Mouse (Mus musculus) kidney, postnatal 4 days (tissue): ENCODE data around the gene Pdcl3.

Experiments used
- DNase-seq, 2 experiments: peaks; one replicate each; pipeline ENCODE4 v3.0.0; 2021; ENCODE audit warnings: mixed read lengths in 2 of 2

Pdcl3 gene

DNA sequence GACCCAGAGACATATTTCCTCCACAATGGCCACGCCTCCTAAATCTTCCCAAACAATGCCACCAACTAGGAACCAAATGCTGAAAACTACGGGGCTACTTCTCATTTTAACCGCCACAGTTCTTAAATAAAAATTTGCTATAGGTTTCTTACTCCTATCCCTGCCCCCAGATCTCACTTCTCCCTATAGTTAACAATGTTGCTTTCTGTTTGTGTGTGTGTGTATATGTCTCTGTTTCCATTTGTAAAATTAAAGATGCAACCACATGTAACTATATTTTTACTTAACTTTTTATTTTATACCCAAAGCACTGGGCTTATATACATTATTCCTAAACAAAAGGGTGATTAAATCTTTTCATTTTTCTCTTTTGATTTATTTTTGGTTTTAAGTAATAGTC is at the start of gene Pdcl3:
TSS of gene Pdcl3 (plus strand) at position 301 of the 400 bp plus-strand sequence.
- no peak for DNase-seq

DNA sequence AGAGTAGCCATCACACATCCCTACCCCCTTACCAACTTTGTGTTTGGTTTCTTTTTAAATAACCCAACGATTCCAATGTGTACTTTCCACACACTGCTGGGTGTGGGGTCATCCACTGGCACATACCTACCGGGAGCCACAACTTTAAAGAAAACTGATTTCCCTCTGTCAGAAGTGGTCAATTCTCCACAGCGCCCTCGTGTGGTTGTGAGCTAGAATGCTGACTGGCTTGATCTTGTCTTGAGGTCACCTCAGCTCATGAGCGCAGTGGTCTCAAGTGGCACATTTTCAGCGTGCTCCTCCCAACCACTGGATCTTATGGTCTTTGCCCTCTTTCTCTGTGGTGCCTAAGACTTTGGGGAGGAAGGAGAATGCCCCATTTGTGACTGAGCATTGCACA is 48.6 kb upstream of the Pdcl3 start:
- DNase-seq = peak; percentile 45 to 47

DNA sequence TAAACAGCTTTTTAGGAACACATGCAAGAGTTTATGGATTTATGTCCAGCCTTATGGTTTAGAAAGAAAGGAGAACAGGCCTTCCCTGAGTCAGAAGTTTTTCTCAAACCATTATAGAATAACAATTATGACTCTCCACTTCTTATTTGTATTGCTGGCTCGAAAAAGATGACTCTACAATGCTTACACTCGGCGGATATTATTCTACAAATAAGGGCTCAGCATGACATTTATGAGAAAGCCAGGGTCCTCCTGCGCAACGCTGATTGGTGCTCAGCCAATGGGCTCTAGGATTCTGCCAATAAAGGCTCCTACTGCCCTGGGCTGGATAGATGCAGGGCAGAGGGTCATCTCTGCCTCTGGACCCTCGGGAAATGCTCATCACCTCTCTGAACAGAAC is 46.6 kb upstream of the Pdcl3 start, which contains the start of gene Nms:
TSS of gene Nms (plus strand) at position 301 of the 400 bp plus-strand sequence.
- no peak for DNase-seq

DNA sequence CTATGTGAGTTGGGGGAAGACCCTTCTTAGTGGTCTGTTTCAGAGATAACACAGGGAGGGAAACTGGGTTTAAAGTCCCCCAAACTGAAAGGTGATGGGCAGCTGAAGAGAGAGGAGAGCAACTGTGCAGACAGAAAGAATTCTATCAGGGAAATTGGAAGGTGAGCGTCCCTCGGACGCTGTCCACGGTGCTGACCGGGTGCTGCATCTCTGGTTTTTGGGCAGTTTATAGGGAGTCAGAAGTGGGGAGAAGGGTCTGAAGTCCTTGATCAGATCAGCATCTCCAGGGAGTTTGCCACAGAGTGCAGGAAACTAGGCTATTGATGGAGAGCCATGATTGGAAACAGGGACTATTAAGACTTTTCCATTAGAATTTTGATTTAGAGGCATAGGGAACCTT is 45.8 kb upstream of the Pdcl3 start:
- peak; percentile 77 to 79 for DNase-seq

DNA sequence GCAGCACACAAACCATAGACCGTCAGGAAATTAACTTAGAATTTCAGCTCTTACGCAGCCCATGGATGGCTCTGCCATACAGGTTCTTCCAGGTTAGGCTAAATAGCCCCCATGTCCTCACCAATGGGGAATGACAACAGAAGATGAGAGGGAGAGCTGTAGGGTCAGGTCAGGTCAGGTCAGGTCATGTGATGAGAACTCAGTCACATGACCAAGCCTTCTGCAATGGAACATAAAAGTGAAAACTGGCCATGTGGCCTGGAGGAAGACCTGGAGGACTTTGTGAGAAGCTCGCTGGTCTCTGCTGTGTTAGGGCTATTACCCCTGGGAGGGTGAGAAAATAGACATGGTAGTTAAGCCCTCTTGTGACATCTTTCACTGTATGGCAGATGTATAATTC is 29.0 kb upstream of the Pdcl3 start:
- no peak for DNase-seq

DNA sequence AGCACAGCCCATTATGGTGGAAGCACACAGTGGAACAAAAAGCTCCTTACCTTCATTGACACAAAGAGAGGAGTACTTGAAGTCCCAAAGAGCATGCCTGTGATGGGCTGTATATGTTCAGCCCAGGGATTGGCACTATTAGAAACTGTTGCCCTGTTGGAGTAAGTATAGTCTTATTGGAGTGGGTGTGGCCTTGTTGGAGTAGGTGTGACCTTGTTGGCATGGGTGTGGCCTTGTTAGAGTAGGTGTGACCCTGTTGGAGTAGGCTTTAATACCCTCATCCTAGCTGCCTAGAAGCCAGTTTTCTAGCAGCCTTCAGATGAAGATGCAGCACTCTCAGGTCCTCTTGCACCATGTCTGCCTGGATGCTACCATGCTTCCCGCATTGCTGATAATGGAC is 16.3 kb upstream of the Pdcl3 start:
- DNase-seq = no peak

DNA sequence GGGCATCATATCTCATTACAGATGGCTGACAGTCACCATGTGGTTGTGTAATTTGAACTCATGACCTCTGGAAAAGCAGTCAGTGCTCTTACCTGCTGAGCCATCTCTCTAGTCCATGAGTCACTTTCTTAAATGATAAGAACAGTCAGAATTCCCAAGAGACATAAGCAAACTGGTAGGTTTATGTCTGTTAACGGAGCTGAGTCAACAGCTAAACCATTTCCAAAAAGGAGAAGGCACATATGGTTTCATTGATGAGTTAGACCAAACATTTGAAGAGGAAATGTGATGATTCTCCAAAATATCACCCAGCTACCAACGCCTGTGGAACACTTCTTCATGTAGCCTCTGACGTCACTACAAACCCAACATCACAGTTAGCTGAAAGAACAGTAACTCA is 13.7 kb upstream of the Pdcl3 start:
- DNase-seq = no peak

DNA sequence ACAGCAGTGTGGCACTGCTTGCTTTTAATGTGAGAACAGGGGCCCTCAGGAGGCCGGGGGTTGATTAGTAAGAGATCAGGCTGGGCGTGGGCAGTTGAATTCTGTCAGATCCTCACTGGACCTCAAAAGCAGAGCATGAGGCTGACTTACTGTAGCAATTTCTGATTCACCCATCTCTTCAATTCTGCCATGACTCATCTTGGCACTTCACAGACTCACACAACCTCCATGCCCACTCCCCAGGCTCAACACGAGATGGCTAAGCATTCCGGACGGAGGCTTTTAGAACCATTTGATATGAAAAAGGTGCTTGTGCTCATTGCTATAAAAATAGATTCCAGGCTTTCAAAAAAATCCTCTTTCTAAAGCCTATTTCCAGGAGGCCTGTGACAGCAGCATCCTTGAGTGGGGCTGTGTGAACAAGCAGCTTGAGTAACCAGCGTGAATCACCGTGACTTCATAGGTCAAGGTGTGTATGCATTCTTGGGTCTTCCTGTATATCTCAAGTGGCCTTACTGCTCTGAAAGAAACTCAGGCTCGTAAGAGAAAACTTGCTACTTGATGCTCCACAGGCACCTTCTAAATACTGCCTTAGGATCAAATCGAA is 12.3 kb upstream of the Pdcl3 start:
- no peak for DNase-seq

DNA sequence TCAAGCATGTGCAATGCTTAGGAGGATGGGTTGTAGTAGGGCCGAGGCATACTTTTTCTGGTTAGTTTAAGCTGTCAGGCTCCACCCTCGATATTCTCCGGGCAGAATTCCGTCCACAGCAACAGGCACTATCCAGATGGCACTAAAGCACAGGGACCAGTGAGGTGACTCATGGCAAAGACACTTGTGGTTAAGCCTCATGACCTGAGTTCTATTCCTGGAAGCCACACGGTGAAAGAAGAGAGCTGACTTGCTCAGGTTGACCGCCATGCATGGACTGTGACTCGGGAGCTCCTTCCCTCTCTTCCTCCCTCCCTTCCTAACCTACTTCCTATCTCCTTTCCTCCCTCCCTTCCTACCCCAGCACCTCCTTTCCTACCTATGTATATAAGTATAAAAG is 5.5 kb upstream of the Pdcl3 start:
- DNase-seq = no peak

DNA sequence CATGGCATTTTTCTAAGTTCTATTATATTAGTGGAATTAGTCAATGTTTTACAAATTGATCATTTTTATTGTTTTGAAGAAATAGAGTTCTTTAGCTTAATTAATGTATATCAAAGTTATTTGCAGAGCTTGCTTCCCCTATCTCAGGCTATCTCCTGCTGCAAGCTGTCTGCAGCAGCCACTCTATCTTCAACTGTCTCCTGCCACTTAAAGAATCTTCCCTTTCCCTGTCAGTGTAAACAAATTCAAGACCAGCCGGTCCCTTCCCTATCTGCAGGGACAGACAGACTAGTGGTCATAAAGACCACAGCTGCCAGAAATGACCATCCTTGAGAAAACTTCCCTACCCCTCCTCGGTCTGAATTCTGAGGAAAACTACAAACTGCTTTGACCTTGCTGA is 1.5 kb upstream of the Pdcl3 start:
- DNase-seq = no peak

DNA sequence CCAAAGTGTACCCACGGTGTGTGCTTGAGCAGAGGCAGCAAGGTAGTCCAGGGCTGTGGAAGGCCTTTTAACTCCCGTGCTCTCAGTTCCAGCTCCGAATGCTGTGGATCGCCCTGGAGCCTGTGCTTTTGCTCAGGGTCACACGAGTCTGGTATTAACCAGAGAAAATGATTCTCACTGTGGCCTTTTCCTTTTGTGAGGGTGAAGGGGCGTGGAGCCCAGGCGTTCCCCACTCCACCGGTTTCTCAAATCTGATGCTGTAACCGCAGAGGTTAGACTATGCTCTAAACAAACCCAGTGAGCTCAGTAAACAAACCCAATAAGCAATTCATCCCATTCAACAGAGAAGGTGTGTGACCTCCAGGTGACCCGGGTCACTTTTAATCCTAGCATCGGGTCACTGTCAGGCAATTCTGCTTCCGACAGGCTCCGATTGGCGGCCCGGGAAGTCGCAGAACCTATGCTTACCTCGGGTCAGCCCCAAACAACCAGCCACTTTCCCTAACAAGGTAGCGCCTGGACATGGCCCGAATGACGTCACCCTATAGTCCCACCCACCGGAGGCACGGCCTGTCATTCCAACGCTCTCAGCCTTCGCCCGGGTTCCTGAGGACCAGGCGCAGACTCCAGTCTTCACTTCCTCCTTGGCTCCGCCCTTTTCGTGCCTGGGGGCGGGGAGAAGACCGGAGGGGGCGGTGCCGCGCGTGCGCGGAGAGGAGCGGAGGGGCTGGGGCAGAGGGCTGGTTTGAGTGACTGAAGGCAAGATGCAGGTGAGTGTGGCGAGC is 1.9 kb downstream of the Pdcl3 start:
- peak; percentile 95 to 97 for DNase-seq

DNA sequence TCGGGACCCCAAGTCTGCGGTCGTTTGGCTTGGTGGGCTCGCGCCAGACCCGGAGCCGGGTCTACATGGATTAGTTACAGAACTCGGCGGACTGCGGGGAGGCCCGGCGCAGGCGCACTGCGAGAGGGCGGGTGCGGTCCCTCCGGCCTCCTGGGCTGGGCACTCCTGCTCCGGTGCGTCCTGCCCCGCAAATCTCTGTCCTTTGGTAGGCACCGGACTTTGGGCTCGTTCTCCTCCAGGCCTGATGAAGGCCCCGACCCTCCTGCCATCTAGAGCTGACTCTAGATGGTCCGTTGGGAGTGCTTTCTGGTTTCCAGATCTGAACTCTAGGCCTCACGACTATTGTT is 2.4 kb downstream of the Pdcl3 start:
- DNase-seq = no peak

DNA sequence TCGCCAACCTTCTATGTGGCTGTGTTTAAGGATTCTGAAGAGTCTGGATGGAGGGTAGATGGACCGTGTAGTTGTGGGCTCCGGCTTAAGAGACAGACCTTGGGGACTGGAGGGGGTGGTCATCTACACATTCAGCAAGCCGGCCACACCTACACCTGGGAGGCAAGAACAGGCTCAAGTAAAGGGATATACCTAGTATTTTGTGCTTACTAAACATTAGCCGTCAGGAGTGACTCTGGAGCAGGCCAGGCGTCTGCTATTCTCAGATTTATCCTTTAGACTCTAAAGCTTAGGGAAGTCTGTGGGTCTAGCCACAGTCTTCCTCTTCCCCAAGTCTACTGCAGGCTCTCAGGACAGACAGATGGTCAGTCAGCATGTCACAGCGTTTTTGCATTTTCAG is 2.9 kb downstream of the Pdcl3 start:
- DNase-seq = no peak

DNA sequence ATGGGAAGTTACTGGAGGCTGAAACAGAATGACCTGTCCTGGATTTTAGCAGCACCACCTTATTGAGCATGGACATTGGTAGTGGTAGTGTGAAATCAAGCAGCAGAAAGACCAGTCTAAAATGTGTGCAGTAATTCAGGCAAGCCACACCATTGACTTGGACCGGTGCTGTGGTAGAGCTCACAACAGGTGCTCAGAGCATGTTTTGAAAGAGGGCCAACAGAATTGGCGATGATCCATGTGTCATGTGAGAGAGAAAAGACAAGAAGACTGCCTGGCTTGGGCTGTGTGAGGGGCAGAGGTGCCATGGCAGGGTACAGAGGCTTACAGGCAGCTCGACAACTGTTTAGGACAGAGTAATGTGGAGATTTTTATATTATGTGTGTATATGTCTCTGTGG is 7.0 kb downstream of the Pdcl3 start:
- no peak for DNase-seq

DNA sequence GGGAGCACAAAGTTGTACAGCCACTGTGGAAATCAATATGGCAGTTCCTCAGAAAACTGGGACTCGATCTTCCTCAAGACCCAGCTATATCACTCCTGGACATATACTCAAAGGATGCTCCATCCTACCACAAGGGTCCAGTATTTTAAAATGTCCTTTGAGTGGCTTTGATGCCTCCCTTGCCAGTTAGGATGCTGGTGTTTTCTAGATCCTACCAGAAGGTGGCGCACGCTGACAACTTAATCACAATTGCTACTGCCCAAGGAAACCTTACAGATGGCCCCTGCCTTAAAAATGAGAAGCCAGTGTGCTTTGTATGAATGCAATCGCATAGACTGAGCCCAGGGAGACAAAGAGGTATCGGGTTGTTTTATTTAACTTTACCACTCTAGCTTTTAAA is 15.7 kb downstream of the Pdcl3 start:
- DNase-seq = peak; percentile 85 to 87

DNA sequence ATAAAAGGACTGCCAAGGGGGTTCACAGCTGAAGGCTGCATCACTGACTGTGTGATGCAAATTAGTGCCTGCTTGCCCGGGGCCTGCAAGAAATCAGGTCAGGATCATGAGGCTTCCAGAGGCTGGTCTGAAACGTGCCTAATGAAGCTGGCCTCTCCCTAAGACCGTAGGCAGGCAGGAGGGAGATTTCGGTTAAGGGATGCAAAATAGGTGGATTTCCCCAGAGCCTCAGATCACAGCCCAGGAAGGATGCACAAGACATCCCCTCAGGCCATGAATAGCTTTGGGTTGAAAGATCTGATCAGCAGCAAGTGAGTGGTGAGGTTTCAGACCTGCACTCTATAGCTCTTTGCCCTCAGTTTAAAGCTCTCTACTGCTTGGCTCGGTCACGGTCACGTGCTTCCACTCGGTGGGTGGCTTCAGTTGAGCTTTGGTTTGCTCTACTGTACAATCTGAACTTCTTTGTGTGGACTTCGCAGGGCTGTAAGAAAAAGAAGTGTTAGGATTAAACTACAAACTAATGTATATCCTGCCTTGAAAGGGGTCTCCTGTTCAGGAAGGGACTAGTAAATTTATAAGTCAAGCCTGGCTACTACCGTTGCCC is 20.4 kb downstream of the Pdcl3 start:
- peak; percentile 20 to 32 for DNase-seq

DNA sequence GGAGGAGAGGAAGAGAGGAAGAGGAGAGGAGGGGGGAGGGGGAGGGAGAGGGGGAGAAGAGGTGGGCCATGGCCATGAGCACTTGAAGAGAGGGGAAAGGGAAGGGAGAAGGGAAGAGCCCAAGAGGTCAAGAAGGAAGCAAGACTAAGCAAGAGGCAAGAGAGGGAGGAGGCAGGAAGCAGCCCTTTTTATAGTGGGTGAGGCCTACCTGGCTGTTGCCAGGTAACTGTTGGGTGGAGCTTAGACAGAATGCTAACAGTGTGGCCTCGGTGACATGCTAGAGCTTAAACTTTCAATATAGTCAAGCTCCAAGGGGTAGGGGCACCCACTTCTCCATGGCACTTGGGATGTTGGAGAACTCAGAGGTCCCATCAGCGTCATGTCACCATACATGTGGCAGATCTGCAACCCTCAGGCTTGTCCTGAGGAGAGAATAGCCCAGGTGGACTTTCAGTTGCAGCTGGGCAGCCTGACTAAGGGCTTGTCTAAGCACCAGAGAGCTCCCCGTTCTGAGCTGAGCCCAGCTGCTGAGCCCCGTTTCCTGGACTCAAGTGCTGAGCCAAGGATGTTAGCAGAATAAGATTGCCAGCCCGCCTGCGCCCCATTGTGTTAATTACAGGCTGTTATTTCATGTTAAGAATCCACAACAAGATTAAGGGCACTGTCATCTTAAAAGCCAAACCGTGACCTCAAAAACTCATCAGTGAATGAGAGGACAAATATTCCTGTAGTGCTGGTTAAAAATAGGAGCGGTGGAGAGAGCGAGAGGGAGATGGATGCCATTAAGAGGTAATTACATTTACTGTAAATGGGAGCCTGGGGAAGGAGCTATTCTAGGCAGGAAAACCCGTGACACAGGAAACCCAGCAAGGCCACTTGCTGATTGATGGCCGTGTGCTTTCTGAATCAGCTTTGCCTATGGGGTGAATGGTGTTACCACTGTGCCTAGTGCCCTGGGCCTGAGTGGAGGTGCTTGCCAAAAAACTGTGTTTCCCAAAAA is 21.7 kb downstream of the Pdcl3 start:
- DNase-seq = no peak

DNA sequence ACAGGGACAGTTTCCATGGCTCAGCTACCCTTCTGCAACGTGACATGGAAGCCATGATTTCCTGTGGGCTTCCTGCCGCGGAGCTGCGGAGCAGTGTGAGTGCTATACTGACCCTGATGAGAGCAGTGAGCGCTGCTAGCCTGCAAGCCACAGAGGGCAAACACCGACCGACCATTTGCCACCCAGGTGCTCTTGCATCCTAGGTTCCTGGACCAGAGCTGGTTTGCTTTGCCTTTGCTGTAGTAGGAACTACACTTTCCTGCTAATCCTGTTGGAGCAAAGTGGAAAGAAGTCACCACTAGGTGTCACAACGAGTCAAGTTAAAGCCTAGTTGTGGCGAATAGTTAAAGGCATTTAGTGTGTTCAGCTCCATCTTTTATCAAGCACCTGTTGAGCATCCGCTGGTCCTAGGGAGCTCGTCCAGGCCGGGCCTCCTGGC is 25.2 kb downstream of the Pdcl3 start:
- peak; percentile 49 to 69 for DNase-seq

DNA sequence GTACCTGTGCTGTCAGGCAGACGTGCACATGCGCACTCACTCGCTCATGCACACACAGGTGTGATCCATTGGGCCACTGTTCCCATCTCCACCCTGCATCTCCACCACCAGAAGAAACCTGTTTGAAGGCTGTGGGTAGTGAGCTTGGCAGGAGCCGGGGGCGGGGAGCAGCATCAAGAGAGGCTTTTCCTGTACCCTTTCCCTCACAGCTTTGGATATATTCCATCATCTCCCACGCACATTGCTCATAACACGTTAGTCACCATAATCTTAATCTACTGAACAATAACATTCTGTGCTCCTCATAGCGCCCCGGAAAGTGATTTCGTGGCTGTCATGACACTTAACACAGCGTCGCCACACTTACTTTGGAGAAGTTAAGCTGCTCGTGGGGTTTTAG is 27.2 kb downstream of the Pdcl3 start:
- DNase-seq = no peak

DNA sequence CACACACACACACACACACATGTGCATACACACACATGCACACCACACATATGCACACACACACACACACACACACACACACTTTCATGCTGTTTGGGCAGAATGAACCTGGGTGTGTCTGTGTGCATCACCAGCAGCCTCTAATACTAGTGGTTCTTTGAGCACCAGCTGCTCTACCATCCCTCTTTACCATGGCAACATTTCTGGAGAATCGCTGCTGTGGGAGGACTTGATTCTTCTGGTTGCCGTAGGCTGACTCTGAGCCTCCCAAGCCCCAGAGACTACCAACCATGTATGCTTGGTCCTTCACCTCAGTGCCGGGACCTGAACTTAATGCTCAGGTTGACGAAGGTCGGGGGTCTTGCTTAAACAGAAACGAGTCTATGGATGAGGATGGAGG is 28.4 kb downstream of the Pdcl3 start:
- no peak for DNase-seq

DNA sequence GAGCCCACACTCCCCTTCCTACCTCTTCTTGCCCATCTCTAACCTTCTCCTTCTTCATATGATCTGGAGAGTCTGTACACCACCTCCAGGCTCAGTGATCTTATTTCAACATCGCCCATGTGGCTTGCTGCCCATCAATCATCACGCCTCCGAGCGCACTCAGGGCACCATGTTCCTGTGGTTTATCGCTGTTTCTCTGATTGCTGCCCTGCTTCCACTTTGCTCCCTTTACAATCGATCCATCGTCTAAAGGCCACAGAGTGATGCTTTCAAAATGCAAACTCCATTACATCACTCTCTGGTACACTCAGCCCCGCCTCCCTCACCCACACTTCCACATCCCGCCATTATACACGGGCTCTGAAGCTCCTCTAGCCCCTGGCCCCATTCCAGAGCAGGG is 30.1 kb downstream of the Pdcl3 start:
- no peak for DNase-seq

DNA sequence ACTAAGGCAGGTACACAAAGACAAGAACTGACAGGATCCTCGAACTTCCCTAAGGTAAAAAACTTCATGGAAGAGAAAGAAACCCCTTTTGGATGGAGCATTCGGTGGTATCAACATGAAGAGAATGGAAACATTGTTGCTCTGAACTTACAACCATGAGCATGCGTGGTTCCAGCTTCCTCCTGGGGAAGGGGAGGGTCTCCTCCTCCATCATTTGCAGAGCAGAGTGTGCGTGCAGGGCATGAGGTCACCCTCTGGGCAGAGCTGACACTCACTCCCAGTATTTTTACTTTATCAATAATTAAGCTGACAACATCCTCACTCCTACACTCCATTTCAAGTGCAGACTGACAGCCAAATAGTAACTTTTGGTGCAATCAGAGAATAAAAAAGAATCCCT is 32.5 kb downstream of the Pdcl3 start:
- DNase-seq = no peak

DNA sequence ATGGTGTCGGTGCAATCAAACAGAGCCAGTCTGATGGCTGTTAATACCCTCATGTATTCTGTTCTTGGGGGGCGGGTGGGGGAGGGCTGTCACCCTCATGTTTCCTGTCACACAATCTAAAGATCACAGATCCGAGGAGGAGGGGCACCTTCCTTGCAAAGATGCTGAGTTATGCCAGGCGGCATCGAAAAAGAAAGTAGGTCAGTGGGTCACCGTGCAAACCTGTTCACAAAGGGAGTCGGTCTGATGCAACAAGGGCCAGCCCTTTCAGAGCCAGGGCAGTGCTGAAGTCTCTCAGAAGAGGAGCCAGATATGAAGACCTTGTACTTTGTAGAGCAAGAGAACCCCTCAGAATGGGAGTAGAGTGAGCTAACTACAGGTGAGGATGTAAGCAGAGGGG is 39.7 kb downstream of the Pdcl3 start:
- no peak for DNase-seq
